In genomic region chr7:92876538-92876937, GRCm38 (mm10) we compare ENCODE assay signal across 8 mouse cellular contexts. TPM values are rescaled to one million over a fixed set of nuclear protein-coding genes. Genes with fewer than 3 reads are reported as not detected.
DNase-seq lines count a peak whose midpoint lies in the region; ATAC-seq and TF ChIP-seq lines count a peak whose summit lies in the region.

No protein-coding gene starts in this region.

- H3K27ac ChIP-seq in lung, postnatal 0 days (ENCODE audit: low read length) = 0 out of 2 replicates have a peak overlapping the region, but pooled peaks have one; percentile 47
- peak overlapping the region; percentile 62 for H3K27ac ChIP-seq in embryonic fibroblast, embryonic 13.5 days (ENCODE audit: insufficient read depth, low read length)
- H3K27ac ChIP-seq in limb, embryonic 10.5 days = peak overlapping the region; percentile 77

- no peaks in the 10 kb centered on the region for H3K36me3 ChIP-seq in lung, postnatal 0 days (ENCODE audit: insufficient read depth, low read length)
- H3K36me3 ChIP-seq in limb, embryonic 10.5 days = peaks cover 6% of the 10 kb centered on the region
- H3K36me3 ChIP-seq in splenic B cell, adult 2 months (ENCODE audit: control insufficient read depth, insufficient read depth, low read length, poor library complexity, severe bottlenecking) = no peaks in the 10 kb centered on the region

- peaks cover 5% of the 10 kb centered on the region; the same call in 1 of the 2 replicates for H3K4me1 ChIP-seq in lung, postnatal 0 days (ENCODE audit: insufficient read depth, low read depth, low read length)
- peaks cover 6% of the 10 kb centered on the region for H3K4me1 ChIP-seq in lung, adult 2 months (ENCODE audit: control insufficient read depth, insufficient read depth, low read length)
- no peaks in the 10 kb centered on the region for H3K4me1 ChIP-seq in embryonic fibroblast, embryonic 13.5 days (ENCODE audit: control insufficient read depth, insufficient read depth, low read length)
- H3K4me1 ChIP-seq in limb, embryonic 10.5 days = peaks cover 28% of the 10 kb centered on the region

- H3K9ac ChIP-seq in lung, postnatal 0 days (replicated peaks; ENCODE audit: low read depth) = no peak overlapping the region

- no peak for TF ChIP-seq CTCF in lung, postnatal 0 days (IDR thresholded peaks at IDR 0.05)
- TF ChIP-seq CTCF in lung, adult 2 months (IDR thresholded peaks at IDR 0.05; ENCODE audit: insufficient read depth, low read length) = no peak
- no peak for TF ChIP-seq CTCF in embryonic fibroblast, embryonic 13.5 days (IDR thresholded peaks at IDR 0.05; ENCODE audit: borderline replicate concordance, insufficient read depth, low read length)

- WGBS in lung, postnatal 0 days = 16% methylated on average over 7 of the region's 7 CpGs
- WGBS in lung, adult 2 months = 11% methylated on average over 7 of the region's 7 CpGs
- 44% methylated on average over 7 of the region's 7 CpGs for whole genome bisulfite sequencing in limb, embryonic 10.5 days

- no peaks in the 10 kb centered on the region for H3K27me3 ChIP-seq in lung, postnatal 0 days (replicated peaks; ENCODE audit: insufficient read depth, low read length)
- no peaks in the 10 kb centered on the region for H3K27me3 ChIP-seq in limb, embryonic 10.5 days (ENCODE audit: low read depth, poor library complexity, severe bottlenecking)
- no peaks in the 10 kb centered on the region for H3K27me3 ChIP-seq in splenic B cell, adult 2 months (ENCODE audit: control insufficient read depth, insufficient read depth, low read length, poor library complexity, severe bottlenecking)

- H3K9me3 ChIP-seq in lung, postnatal 0 days (ENCODE audit: low read length) = no peaks in the 10 kb centered on the region
- H3K9me3 ChIP-seq in limb, embryonic 10.5 days (replicated peaks) = no peaks in the 10 kb centered on the region

- ATAC-seq in lung, postnatal 0 days = no peak
- no peak for ATAC-seq in frontal cortex, adult (ENCODE audit: low TSS enrichment)

- no peak for TF ChIP-seq POLR2A in lung, adult 2 months (IDR thresholded peaks at IDR 0.05; ENCODE audit: borderline replicate concordance, extremely low read depth, low read depth, low read length)
- peak; percentile 43; the same call in 1 of the 2 replicates for TF ChIP-seq POLR2A in embryonic fibroblast, embryonic 13.5 days (IDR thresholded peaks at IDR 0.05; ENCODE audit: low read depth, low read length)

- peak; percentile 58 for DNase-seq in lung, postnatal 0 days (ENCODE audit: low spot score)
- DNase-seq in lung, adult 2 months = no peak
- no peak for DNase-seq in limb, embryonic 10.5 days (ENCODE audit: low spot score)
- DNase-seq in splenic B cell, adult 2 months (ENCODE audit: low read depth, low spot score) = peak; percentile 60
- DNase-seq in cerebellum, postnatal 25 days = no peak
- no peak for DNase-seq in ovary, adult 18-20 months (ENCODE audit: low spot score)

- TF ChIP-seq EP300 in lung, postnatal 0 days (IDR thresholded peaks at IDR 0.05) = no peak

- peak overlapping the region; percentile 64 for H3K4me2 ChIP-seq in lung, postnatal 0 days (replicated peaks; ENCODE audit: low read depth, low read length)

- 0 out of 2 replicates have a peak overlapping the region, but pooled peaks have one; percentile 2 for H3K4me3 ChIP-seq in lung, postnatal 0 days (ENCODE audit: low read depth, low read length)
- H3K4me3 ChIP-seq in lung, adult 2 months (replicated peaks; ENCODE audit: extremely low read depth, low read depth, low read length) = no peak overlapping the region
- peak overlapping the region; percentile 35 for H3K4me3 ChIP-seq in embryonic fibroblast, embryonic 13.5 days (ENCODE audit: insufficient read depth, low read length)
- H3K4me3 ChIP-seq in limb, embryonic 10.5 days = peak overlapping the region; percentile 68

RNA-seq across cellular contexts. Expression of gene Prcp, which starts 2.3 kb away (rescaled TPM):
- 30.0 and 34.9 TPM in 2 replicates for polyA plus RNA-seq in lung, postnatal 0 days (2015; fragmentation: Nextera tagmentation; extraction: Ambion mirVana)
- 25.4 and 32.5 TPM in 2 replicates for polyA plus RNA-seq in lung, adult 2 months (2012; rRNA removed)
- 73.0 and 77.9 TPM in 2 replicates for polyA plus RNA-seq in embryonic fibroblast, embryonic 13.5 days (2011; ENCODE audit: insufficient read length, low read depth, missing spikeins)
- 15.8 and 20.4 TPM in 2 replicates for polyA plus RNA-seq in limb, embryonic 10.5 days (2016; fragmentation: Nextera tagmentation; extraction: Ambion mirVana)

RNA-seq across cellular contexts. Expression of gene Ddias, which starts 2.5 kb away (rescaled TPM):
- polyA plus RNA-seq in lung, postnatal 0 days (2015; fragmentation: Nextera tagmentation; extraction: Ambion mirVana) = 1.1 and 1.5 TPM in 2 replicates
- polyA plus RNA-seq in lung, adult 2 months (2012; rRNA removed) = 0.03 and 0.07 TPM in 2 replicates
- polyA plus RNA-seq in embryonic fibroblast, embryonic 13.5 days (2011; ENCODE audit: insufficient read length, low read depth, missing spikeins) = 26.8 and 31.0 TPM in 2 replicates
- 23.0 and 24.4 TPM in 2 replicates for polyA plus RNA-seq in limb, embryonic 10.5 days (2016; fragmentation: Nextera tagmentation; extraction: Ambion mirVana)

Comparison
In these comparisons a context has a peak if more than half of its experiments do, and no peak if none do; other contexts are left out.
1. DNase-seq: peak in lung, postnatal 0 days (single experiment) and splenic B cell, adult 2 months (single experiment); none in lung, adult 2 months (single experiment), limb, embryonic 10.5 days (single experiment), cerebellum, postnatal 25 days (0 of 2) and ovary, adult 18-20 months (single experiment).
2. Peak in every context shown above with its lines, with median percentiles within 50 percentile points of each other: H3K27ac ChIP-seq.